Mouse (Mus musculus) limb, embryonic 14.5 days (tissue): ENCODE results near the gene Garem2. TPM values are rescaled to one million over a fixed set of nuclear protein-coding genes. Genes with fewer than 3 reads are reported as not detected.

ENCODE experiments used
- ATAC-seq: fragments of 200-750 bp; cut with Nextera tagmentation; 2 replicates; pipeline ENCODE4 v1.8.0; 2017; ENCODE audit warnings: low read depth, moderate number of reproducible peaks, moderate TSS enrichment; ENCODE audit not compliant: low FRiP score
- DNase-seq: peaks from one replicate; pipeline ENCODE4 v3.0.0-alpha.2; 2015; ENCODE audit warnings: low spot score
- H3K27ac ChIP-seq: fragments of 300-500 bp; sonication (generic); replicated peaks from 2 replicates; pipeline ENCODE4 v1.5.1; 2014; ENCODE audit warnings: low read depth, mild to moderate bottlenecking, low read length, moderate library complexity, mixed read lengths
- H3K27me3 ChIP-seq: fragments of 300-500 bp; sonication (generic); 2 replicates; pipeline ENCODE4 v1.6.1; 2014; ENCODE audit warnings: low read length, mixed read lengths; ENCODE audit not compliant: control insufficient read depth, insufficient read depth
- H3K36me3 ChIP-seq: fragments of 300-500 bp; sonication (generic); 2 replicates; pipeline ENCODE4 v1.6.1; 2014; ENCODE audit warnings: mild to moderate bottlenecking, low read length, moderate library complexity, mixed read lengths; ENCODE audit not compliant: control insufficient read depth, insufficient read depth
- H3K4me1 ChIP-seq: fragments of 300-500 bp; sonication (generic); 2 replicates; pipeline ENCODE4 v1.6.1; 2014; ENCODE audit warnings: antibody characterized with exemption, low read length, mixed read lengths; ENCODE audit not compliant: control insufficient read depth, insufficient read depth
- H3K4me2 ChIP-seq: fragments of 300-500 bp; sonication (generic); replicated peaks from 2 replicates; pipeline ENCODE4 v1.6.1; 2014; ENCODE audit warnings: low read depth, mild to moderate bottlenecking, low read length, moderate library complexity; ENCODE audit not compliant: severe bottlenecking
- H3K4me3 ChIP-seq: fragments of 300-500 bp; sonication (generic); replicated peaks from 2 replicates; pipeline ENCODE4 v1.5.1; 2014; ENCODE audit warnings: low read length
- H3K9ac ChIP-seq: fragments of 300-500 bp; sonication (generic); 2 replicates; pipeline ENCODE4 v1.6.1; 2014; ENCODE audit warnings: mild to moderate bottlenecking, low read depth, low read length, moderate library complexity; ENCODE audit not compliant: severe bottlenecking
- H3K9me3 ChIP-seq: fragments of 300-500 bp; sonication (generic); 2 replicates; pipeline ENCODE4 v1.6.1; 2016; ENCODE audit warnings: low read length; ENCODE audit not compliant: control insufficient read depth
- POLR2A ChIP-seq: fragments of 200-500 bp; IDR thresholded peaks from 2 replicates; pipeline ENCODE4 v1.8.0; 2012; ENCODE audit warnings: inconsistent platforms, mild to moderate bottlenecking, moderate library complexity, borderline replicate concordance; ENCODE audit not compliant: insufficient read depth, insufficient read length; ENCODE audit errors: extremely low read depth
- WGBS: fragments of 180-500 bp; shearing (Covaris S2); extraction: QIAGEN DNeasy Blood & Tissue Kit; methylation state at CpG from one replicate; pipeline ENCODE4 v1.1.7; 2014; 5-methylcytosine and 5-hydroxymethylcytosine counted together
- polyA plus RNA-seq, 2 experiments: library from polyadenylated mRNA; depleted of rRNA in 1 of 2; stranded (reverse) in 1 of 2; unstranded in 1 of 2; fragments of >200 nt; fragmentation: Nextera tagmentation in 1 of 2; extraction: Ambion mirVana in 1 of 2; gene quantifications; 2 replicates each; pipeline versions ENCODE4 v1.2.1 to v1.2.3; 2012 to 2014

The Garem2 gene
- polyA plus RNA-seq, 2 experiments, result 0.56 to 1.2 TPM

DNA sequence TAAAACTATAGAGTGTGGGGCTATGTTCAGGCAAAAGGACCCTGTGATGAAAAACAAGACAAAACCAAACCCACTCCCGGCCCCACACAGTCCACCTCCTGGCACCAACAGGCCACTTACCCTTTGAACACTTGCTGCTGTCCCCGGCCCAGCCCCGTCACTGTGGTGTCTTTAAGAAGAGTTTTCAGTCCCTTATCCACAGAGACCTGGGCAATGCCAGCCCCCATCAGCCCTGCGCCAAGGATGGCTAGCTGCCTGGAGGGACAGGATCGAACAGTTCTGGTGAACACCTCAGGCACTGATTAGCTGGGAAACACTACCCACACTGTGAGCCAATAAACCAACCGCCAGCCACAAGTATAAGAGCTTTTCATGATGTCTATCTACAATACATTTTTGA lies 23.7 kb downstream of the Garem2 start:
- no peaks in the 10 kb centered on the region for H3K4me1 ChIP-seq
- WGBS, result 94% methylated on average over 6 of the region's 6 CpGs
- ATAC-seq (no peak), DNase-seq (no peak)
- no peak overlapping the region for H3K4me2 ChIP-seq
- H3K36me3 ChIP-seq, result peaks cover 82% of the 10 kb centered on the region
- no peaks in the 10 kb centered on the region for H3K9me3 ChIP-seq
- no peak overlapping the region for H3K9ac ChIP-seq
- TF ChIP-seq POLR2A, result no peak
- H3K27ac ChIP-seq, result no peak overlapping the region
- H3K4me3 ChIP-seq, result no peak overlapping the region
- H3K27me3 ChIP-seq, result no peaks in the 10 kb centered on the region

DNA sequence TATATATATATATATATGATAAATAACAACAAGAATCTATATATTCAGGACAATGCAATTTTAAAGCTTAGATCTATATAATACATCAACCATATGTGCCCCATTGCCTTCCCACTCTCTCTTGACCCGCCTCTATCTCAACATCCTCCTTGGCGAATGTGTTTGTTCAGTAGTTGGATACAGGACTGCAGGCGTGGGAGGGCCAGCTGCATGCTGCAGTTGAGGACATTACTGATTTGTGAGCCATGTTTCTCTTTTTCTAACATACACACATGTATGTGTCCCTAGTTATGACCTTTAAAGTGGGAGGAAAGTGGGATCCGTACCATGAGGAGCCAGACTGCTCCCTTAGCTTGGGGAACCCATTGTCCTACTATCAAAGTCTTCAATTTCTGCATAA lies 26.3 kb downstream of the Garem2 start:
- no peaks in the 10 kb centered on the region for H3K9me3 ChIP-seq
- TF ChIP-seq POLR2A, result no peak
- H3K9ac ChIP-seq, result no peak overlapping the region
- H3K4me3 ChIP-seq, result no peak overlapping the region
- H3K4me1 ChIP-seq, result no peaks in the 10 kb centered on the region
- ATAC-seq, result no peak
- WGBS, result 97% methylated on average over 4 of the region's 4 CpGs
- H3K27me3 ChIP-seq, result no peaks in the 10 kb centered on the region
- no peak overlapping the region for H3K4me2 ChIP-seq
- DNase-seq, result no peak
- H3K36me3 ChIP-seq, result peaks cover 81% of the 10 kb centered on the region
- no peak overlapping the region for H3K27ac ChIP-seq

DNA sequence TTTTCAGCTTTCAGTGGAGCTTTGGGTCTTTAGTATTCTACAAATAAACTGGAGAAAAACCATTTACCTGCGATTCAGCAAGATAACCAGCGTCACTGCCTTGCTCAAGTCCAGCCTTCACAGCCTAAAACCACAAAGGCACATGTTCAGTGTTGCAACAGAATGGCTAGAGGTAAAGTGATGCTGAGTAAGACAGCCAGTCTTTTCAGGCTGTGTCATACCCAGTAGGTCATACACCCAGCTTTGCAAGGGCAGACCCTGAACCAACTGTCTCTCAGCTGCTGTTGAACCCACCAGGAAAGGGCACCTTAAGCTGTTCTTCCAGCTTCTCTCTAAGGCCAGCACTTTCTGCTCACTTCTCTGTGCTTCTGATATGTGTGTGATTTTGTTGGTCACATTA lies 27.2 kb downstream of the Garem2 start:
- Histone ChIP-seq H3K36me3 (peaks cover 77% of the 10 kb centered on the region), H3K4me2 (no peak overlapping the region)
- no peak for ATAC-seq

DNA sequence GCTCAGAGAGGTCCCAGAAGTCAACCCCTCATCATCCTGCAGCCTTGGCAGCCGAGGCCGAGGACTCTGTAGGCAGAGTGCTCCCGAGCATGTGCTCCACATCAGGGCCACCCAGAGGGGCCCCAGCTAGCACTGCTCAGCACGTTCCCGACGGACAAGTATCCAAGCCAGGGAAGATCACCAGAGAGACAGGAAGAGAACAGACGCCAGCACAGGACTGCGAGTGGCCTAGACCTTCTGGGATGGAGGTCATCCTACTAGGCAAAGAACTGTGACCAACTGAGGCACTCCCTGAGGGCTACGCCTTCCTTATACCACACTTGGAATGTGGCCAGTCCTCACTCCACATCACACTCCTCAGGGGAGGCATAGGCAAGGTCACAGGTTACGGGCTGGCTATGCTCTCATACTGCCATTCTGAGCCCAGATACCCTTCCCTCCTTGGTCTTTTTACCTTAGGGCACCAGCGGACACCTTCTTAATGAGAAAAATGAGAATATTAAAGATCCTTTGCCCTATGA lies 30.8 kb downstream of the Garem2 start:
- Histone ChIP-seq H3K4me2 (no peak overlapping the region), H3K9me3 (no peaks in the 10 kb centered on the region), H3K27me3 (no peaks in the 10 kb centered on the region), H3K27ac (no peak overlapping the region), H3K9ac (no peak overlapping the region), H3K4me3 (no peak overlapping the region), H3K4me1 (no peaks in the 10 kb centered on the region), H3K36me3 (peaks cover 76% of the 10 kb centered on the region)
- WGBS, result 94% methylated on average over 11 of the region's 11 CpGs
- DNase-seq (no peak), ATAC-seq (no peak)
- no peak for TF ChIP-seq POLR2A

More for the DNA sequence above, 27.2 kb downstream of the Garem2 start:
- H3K27ac ChIP-seq, result no peak overlapping the region
- no peak overlapping the region for H3K9ac ChIP-seq
- WGBS, result 93% methylated on average over 2 of the region's 2 CpGs
- H3K4me1 ChIP-seq, result no peaks in the 10 kb centered on the region
- no peak for DNase-seq
- TF ChIP-seq POLR2A, result no peak
- no peak overlapping the region for H3K4me3 ChIP-seq
- no peaks in the 10 kb centered on the region for H3K27me3 ChIP-seq
- H3K9me3 ChIP-seq, result no peaks in the 10 kb centered on the region

DNA sequence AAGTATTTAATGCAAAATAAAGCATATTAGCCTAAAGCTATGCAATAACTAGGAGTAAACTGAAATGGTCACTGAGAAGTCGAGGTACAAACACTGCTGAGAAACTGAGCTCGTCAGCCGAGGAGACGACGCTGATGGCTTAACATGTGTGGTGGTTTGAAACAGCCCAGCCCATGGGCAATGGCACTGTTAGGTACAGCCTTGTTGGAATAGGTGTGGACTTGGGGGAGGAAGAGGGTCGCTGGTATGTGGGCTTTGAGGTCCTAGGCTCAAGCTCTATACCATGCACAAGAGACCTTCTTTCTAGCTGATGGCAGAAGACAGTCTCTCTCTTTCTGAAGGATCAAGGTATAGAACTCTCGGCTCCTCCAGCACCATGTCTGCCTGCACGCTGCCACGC lies 32.3 kb downstream of the Garem2 start:
- peaks cover 80% of the 10 kb centered on the region for H3K36me3 ChIP-seq
- H3K4me2 ChIP-seq, result no peak overlapping the region
- TF ChIP-seq POLR2A, result no peak

DNA sequence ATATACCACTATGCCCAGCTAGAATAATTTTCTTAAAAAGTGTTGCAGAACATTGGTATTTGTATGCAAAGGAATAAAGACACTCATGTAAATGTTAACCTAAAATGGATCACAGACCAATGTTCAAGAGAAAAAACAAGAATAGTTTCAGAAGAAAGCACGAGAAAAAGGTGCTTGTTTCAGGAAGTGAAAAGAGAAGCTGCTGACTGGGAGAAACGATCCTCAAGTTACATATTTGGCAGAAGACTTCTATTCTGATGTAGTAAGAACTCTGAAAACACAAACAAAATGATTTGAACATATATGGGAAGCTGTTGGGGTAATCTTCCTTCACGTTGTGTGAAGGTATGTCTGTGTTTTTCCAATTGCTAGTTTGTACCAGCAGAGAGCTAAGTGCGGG lies 33.2 kb downstream of the Garem2 start:
- H3K4me3 ChIP-seq, result no peak overlapping the region
- 92% methylated on average over 4 of the region's 4 CpGs for WGBS
- DNase-seq (no peak), ATAC-seq (no peak)
- peaks cover 84% of the 10 kb centered on the region for H3K36me3 ChIP-seq
- no peak for TF ChIP-seq POLR2A
- no peak overlapping the region for H3K9ac ChIP-seq
- no peaks in the 10 kb centered on the region for H3K9me3 ChIP-seq
- H3K4me1 ChIP-seq, result no peaks in the 10 kb centered on the region
- no peaks in the 10 kb centered on the region for H3K27me3 ChIP-seq
- no peak overlapping the region for H3K4me2 ChIP-seq
- H3K27ac ChIP-seq, result no peak overlapping the region

More for the DNA sequence above, 32.3 kb downstream of the Garem2 start:
- no peaks in the 10 kb centered on the region for H3K4me1 ChIP-seq
- H3K27ac ChIP-seq, result no peak overlapping the region
- 90% methylated on average over 9 of the region's 9 CpGs for WGBS
- no peak for DNase-seq
- H3K9ac ChIP-seq, result no peak overlapping the region
- H3K4me3 ChIP-seq, result no peak overlapping the region
- H3K27me3 ChIP-seq, result no peaks in the 10 kb centered on the region
- no peak for ATAC-seq
- no peaks in the 10 kb centered on the region for H3K9me3 ChIP-seq
